Mouse (Mus musculus) B cell, adult 67 days (primary cell): ENCODE measurements around the gene 2310061I04Rik. TPM values are rescaled to one million over a fixed set of nuclear protein-coding genes. Genes with fewer than 3 reads are reported as not detected.

Source experiments
- total RNA-seq, 2 experiments: library from RNA; stranded (reverse); gene quantifications; 4 replicates each; pipeline ENCODE4 v1.2.4; 2023

2310061I04Rik gene
- total RNA-seq, result 10 to 100 TPM; 28.5 to 31.3 TPM

GRCm38 (mm10) chr17:35896781-35897643 is at the start of gene 2310061I04Rik:
TSS of gene 2310061I04Rik (minus strand) at chr17:35897431.

GRCm38 (mm10) chr17:35916297-35917142 is 19.3 kb upstream of the 2310061I04Rik start, which contains the start of the genes Mrps18b and Ppp1r10:
TSS of gene Mrps18b (minus strand) at chr17:35916389.
TSS of gene Ppp1r10 (plus strand) at chr17:35916434.

GRCm38 (mm10) chr17:35909919-35910369 is 12.7 kb upstream of the 2310061I04Rik start, which contains the start of gene Atat1:
TSS of gene Atat1 (minus strand) at chr17:35910075.

GRCm38 (mm10) chr17:35879245-35880057 is 17.8 kb downstream of the 2310061I04Rik start, which contains the start of gene Dhx16:
TSS of gene Dhx16 (plus strand) at chr17:35879819.

GRCm38 (mm10) chr17:35865481-35866280 is 31.6 kb downstream of the 2310061I04Rik start, which contains the start of gene Ppp1r18:
TSS of gene Ppp1r18 (plus strand) at chr17:35865593.

GRCm38 (mm10) chr17:35861198-35861857 is 35.9 kb downstream of the 2310061I04Rik start, which contains the start of gene Nrm:
TSS of gene Nrm (plus strand) at chr17:35861318.

Other genes starting within 250 kb of the 2310061I04Rik start
- 10 to 100 TPM; 46.4 to 58.1 TPM for gene Vars2, start 229.8 kb downstream of the 2310061I04Rik start, total RNA-seq
- 10 to 100 TPM; 16.1 to 23.9 TPM for gene Gtf2h4, start 223.7 kb downstream of the 2310061I04Rik start, total RNA-seq
- gene Ddr1, start 192.8 kb downstream of the 2310061I04Rik start, total RNA-seq, result under 1 TPM in 1 of 2 experiments, not detected in 1; 0.44 TPM
- gene Ier3, start 75.7 kb downstream of the 2310061I04Rik start, total RNA-seq, result not detected
- gene Flot1, start 74.2 kb downstream of the 2310061I04Rik start, total RNA-seq, result 10 to 100 TPM; 19.9 to 23.4 TPM
- 100 to 1,000 TPM; 257 to 280 TPM for gene Tubb5, start 59.1 kb downstream of the 2310061I04Rik start, total RNA-seq
- 10 to 100 TPM; 83.9 to 84.1 TPM for gene Mdc1, start 55.9 kb downstream of the 2310061I04Rik start, total RNA-seq
- gene Nrm, start 36.1 kb downstream of the 2310061I04Rik start, total RNA-seq, result 100 to 1,000 TPM in 1 of 2 experiments, 10 to 100 TPM in 1; 99.6 to 102 TPM
- gene Ppp1r18, start 31.8 kb downstream of the 2310061I04Rik start, total RNA-seq, result 100 to 1,000 TPM; 217 to 237 TPM
- gene Dhx16, start 17.6 kb downstream of the 2310061I04Rik start, total RNA-seq, result 100 to 1,000 TPM; 127 to 137 TPM
- gene Atat1, start 12.6 kb upstream of the 2310061I04Rik start, total RNA-seq, result 10 to 100 TPM; 20.6 to 26.6 TPM
- gene Mrps18b, start 19.0 kb upstream of the 2310061I04Rik start, total RNA-seq, result 10 to 100 TPM; 62.1 to 71.1 TPM
- gene Ppp1r10, start 19.0 kb upstream of the 2310061I04Rik start, total RNA-seq, result 100 to 1,000 TPM; 193 to 197 TPM
- 100 to 1,000 TPM; 117 to 132 TPM for gene Abcf1, start 72.3 kb upstream of the 2310061I04Rik start, total RNA-seq
- gene Gnl1, start 82.4 kb upstream of the 2310061I04Rik start, total RNA-seq, result 10 to 100 TPM; 74.8 to 75.1 TPM
- gene Prr3, start 82.8 kb upstream of the 2310061I04Rik start, total RNA-seq, result 10 to 100 TPM; 73.2 to 83.1 TPM
- 10 to 100 TPM; 51.7 to 61.2 TPM for gene H2-T24, start 123.1 kb upstream of the 2310061I04Rik start, total RNA-seq
- 100 to 1,000 TPM; 329 to 359 TPM for gene H2-T23, start 135.4 kb upstream of the 2310061I04Rik start, total RNA-seq
- gene H2-T22, start 145.3 kb upstream of the 2310061I04Rik start, total RNA-seq, result 10 to 100 TPM; 85.3 to 96.3 TPM
- gene Gm6034, start 145.5 kb upstream of the 2310061I04Rik start, total RNA-seq, result under 1 TPM; 0.47 to 0.78 TPM
- gene Gm11127, start 160.9 kb upstream of the 2310061I04Rik start, total RNA-seq, result 10 to 100 TPM; 60.8 to 61.3 TPM
- gene Gm19684, start 224.2 kb upstream of the 2310061I04Rik start, total RNA-seq, result 1 to 10 TPM; 1.2 to 1.9 TPM
- 10 to 100 TPM; 11.2 to 17.6 TPM for gene Gm7030, start 232.0 kb upstream of the 2310061I04Rik start, total RNA-seq